Mouse (Mus musculus) hindbrain, embryonic 10.5 days (tissue): ENCODE data around the gene Med29. TPM values are rescaled to one million over a fixed set of nuclear protein-coding genes. Genes with fewer than 3 reads are reported as not detected.

Experiments used
- DNase-seq: peaks from one replicate; pipeline ENCODE4 v3.0.0-alpha.2; 2017; ENCODE audit warnings: low spot score
- H3K27ac ChIP-seq: fragments of 300-500 bp; sonication (generic); 2 replicates; pipeline ENCODE4 v1.5.1; 2016; ENCODE audit warnings: mild to moderate bottlenecking, moderate library complexity
- H3K27me3 ChIP-seq: fragments of 300-500 bp; sonication (generic); 2 replicates; pipeline ENCODE4 v1.6.1; 2016; ENCODE audit warnings: mild to moderate bottlenecking; ENCODE audit not compliant: poor library complexity, insufficient read depth, severe bottlenecking
- H3K36me3 ChIP-seq: fragments of 300-500 bp; sonication (generic); 2 replicates; pipeline ENCODE4 v1.6.1; 2016; ENCODE audit warnings: mild to moderate bottlenecking, moderate library complexity
- H3K4me1 ChIP-seq: fragments of 300-500 bp; sonication (generic); replicated peaks from 2 replicates; pipeline ENCODE4 v1.6.1; 2016; ENCODE audit warnings: mild to moderate bottlenecking
- H3K4me3 ChIP-seq: fragments of 300-500 bp; sonication (generic); 2 replicates; pipeline ENCODE4 v1.5.1; 2016; ENCODE audit warnings: mild to moderate bottlenecking, moderate library complexity
- H3K9me3 ChIP-seq: fragments of 300-500 bp; sonication (generic); 2 replicates; pipeline ENCODE4 v1.6.1; 2016; ENCODE audit warnings: mild to moderate bottlenecking, moderate library complexity
- WGBS: fragments of 180-500 bp; shearing (Covaris S2); methylation state at CpG from one replicate; pipeline ENCODE4 v1.1.7; 2016; 5-methylcytosine and 5-hydroxymethylcytosine counted together
- polyA plus RNA-seq: library from polyadenylated mRNA; unstranded; fragments of >200 nt; fragmentation: Nextera tagmentation; extraction: Ambion mirVana; gene quantifications from 2 replicates; pipeline ENCODE4 v1.2.1, GENCODE M21; 2016

Gene Med29
- polyA plus RNA-seq, 1 experiment from 2014 or later = 65.0 TPM

GRCm38 (mm10) chr7:28378066-28378690 lies 14.3 kb downstream of the Med29 start:
- H3K9me3 ChIP-seq = no peaks in the 10 kb centered on the region
- WGBS = 45% methylated on average over 32 of the region's 32 CpGs
- DNase-seq = no peak
- peak overlapping the region; percentile 66 for H3K4me3 ChIP-seq
- peaks cover 90% of the 10 kb centered on the region for H3K4me1 ChIP-seq
- H3K36me3 ChIP-seq = peaks cover 10% of the 10 kb centered on the region
- H3K27me3 ChIP-seq = peaks cover 24% of the 10 kb centered on the region
- H3K27ac ChIP-seq = peak overlapping the region; percentile 93

GRCm38 (mm10) chr7:28377190-28378065 lies 15.1 kb downstream of the Med29 start:
- Histone ChIP-seq H3K27me3 (peaks cover 24% of the 10 kb centered on the region), H3K27ac (peak overlapping the region; percentile 93), H3K4me3 (peak overlapping the region; percentile 66)

GRCm38 (mm10) chr7:28376011-28376771 lies 16.3 kb downstream of the Med29 start:
- Histone ChIP-seq H3K4me3 (peak overlapping the region; percentile 50), H3K27me3 (peaks cover 24% of the 10 kb centered on the region), H3K9me3 (no peaks in the 10 kb centered on the region), H3K36me3 (peaks cover 10% of the 10 kb centered on the region), H3K4me1 (peaks cover 72% of the 10 kb centered on the region), H3K27ac (peak overlapping the region; percentile 93)
- WGBS = 3% methylated on average over 30 of the region's 30 CpGs
- DNase-seq = peak; percentile 68

More at GRCm38 (mm10) chr7:28377190-28378065, 15.1 kb downstream of the Med29 start:
- DNase-seq = no peak
- Histone ChIP-seq H3K9me3 (no peaks in the 10 kb centered on the region), H3K36me3 (peaks cover 10% of the 10 kb centered on the region), H3K4me1 (peaks cover 82% of the 10 kb centered on the region)
- WGBS = 76% methylated on average over 18 of the region's 18 CpGs

GRCm38 (mm10) chr7:28375176-28375921 lies 17.2 kb downstream of the Med29 start:
- peak overlapping the region; percentile 93 for H3K27ac ChIP-seq
- H3K27me3 ChIP-seq = peaks cover 17% of the 10 kb centered on the region
- H3K4me3 ChIP-seq = peak overlapping the region; percentile 50
- peaks cover 12% of the 10 kb centered on the region for H3K36me3 ChIP-seq
- peak; percentile 91 for DNase-seq
- peaks cover 72% of the 10 kb centered on the region for H3K4me1 ChIP-seq
- WGBS = 2% methylated on average over 34 of the region's 36 CpGs
- H3K9me3 ChIP-seq = no peaks in the 10 kb centered on the region

- H3K4me3 ChIP-seq = peak overlapping the region; percentile 50
- WGBS = 81% methylated on average over 10 of the region's 10 CpGs
- no peak for DNase-seq
- peaks cover 19% of the 10 kb centered on the region for H3K36me3 ChIP-seq
- peak overlapping the region; percentile 93 for H3K27ac ChIP-seq
- peaks cover 17% of the 10 kb centered on the region for H3K27me3 ChIP-seq
- H3K9me3 ChIP-seq = no peaks in the 10 kb centered on the region
- peaks cover 76% of the 10 kb centered on the region for H3K4me1 ChIP-seq
These were observed 17.9 kb downstream of the Med29 start for GRCm38 (mm10) chr7:28374647-28375046.

- DNase-seq = no peak
- peaks cover 76% of the 10 kb centered on the region for H3K4me1 ChIP-seq
- 79% methylated on average over 7 of the region's 7 CpGs for WGBS
- H3K9me3 ChIP-seq = no peaks in the 10 kb centered on the region
- H3K4me3 ChIP-seq = 0 out of 2 replicates have a peak overlapping the region, but pooled peaks have one; percentile 13
- H3K27me3 ChIP-seq = peaks cover 17% of the 10 kb centered on the region
- peaks cover 26% of the 10 kb centered on the region for H3K36me3 ChIP-seq
- H3K27ac ChIP-seq = peak overlapping the region; percentile 59; the same call in 1 of the 2 replicates
These were observed 18.5 kb downstream of the Med29 start for GRCm38 (mm10) chr7:28373891-28374495.

- peak overlapping the region; percentile 95 for H3K27ac ChIP-seq
- DNase-seq = peak; percentile 77
- peaks cover 77% of the 10 kb centered on the region for H3K4me1 ChIP-seq
- peaks cover 14% of the 10 kb centered on the region for H3K27me3 ChIP-seq
- H3K4me3 ChIP-seq = peak overlapping the region; percentile 74
- peaks cover 33% of the 10 kb centered on the region for H3K36me3 ChIP-seq
- under 1% methylated on average over 9 of the region's 9 CpGs for WGBS
- H3K9me3 ChIP-seq = no peaks in the 10 kb centered on the region
These were observed 19.4 kb downstream of the Med29 start for GRCm38 (mm10) chr7:28373131-28373581.

GRCm38 (mm10) chr7:28372251-28373108 lies 20.0 kb downstream of the Med29 start, which contains the start of gene Plekhg2:
Gene Plekhg2, minus strand, starts transcription at chr7:28372599.
- DNase-seq = peak; percentile 98
- H3K4me1 ChIP-seq = peaks cover 74% of the 10 kb centered on the region
- H3K27me3 ChIP-seq = peaks cover 7% of the 10 kb centered on the region
- under 1% methylated on average over 66 of the region's 66 CpGs for WGBS
- peak within 1 kb of the TSS; percentile 74 for H3K4me3 ChIP-seq
- peaks cover 33% of the 10 kb centered on the region for H3K36me3 ChIP-seq
- H3K27ac ChIP-seq = peak within 1 kb of the TSS; percentile 95
- no peaks in the 10 kb centered on the region for H3K9me3 ChIP-seq

- peak; percentile 69 for DNase-seq
- no peaks in the 10 kb centered on the region for H3K9me3 ChIP-seq
- peak overlapping the region; percentile 95 for H3K27ac ChIP-seq
- peak overlapping the region; percentile 74 for H3K4me3 ChIP-seq
- WGBS = under 1% methylated on average over 43 of the region's 43 CpGs
- H3K36me3 ChIP-seq = peaks cover 40% of the 10 kb centered on the region
- peaks cover 65% of the 10 kb centered on the region for H3K4me1 ChIP-seq
- H3K27me3 ChIP-seq = no peaks in the 10 kb centered on the region
These were observed 21.0 kb downstream of the Med29 start for GRCm38 (mm10) chr7:28371514-28371989.

- 13% methylated on average over 11 of the region's 11 CpGs for WGBS
- Histone ChIP-seq H3K4me3 (peak overlapping the region; percentile 74), H3K27me3 (no peaks in the 10 kb centered on the region), H3K27ac (peak overlapping the region; percentile 95), H3K4me1 (peaks cover 60% of the 10 kb centered on the region), H3K9me3 (no peaks in the 10 kb centered on the region), H3K36me3 (peaks cover 45% of the 10 kb centered on the region)
- DNase-seq = no peak
These were observed 21.5 kb downstream of the Med29 start for GRCm38 (mm10) chr7:28370977-28371513.
